Mouse (Mus musculus) cerebellum, adult 2 months (tissue): ENCODE data around the gene Trap1. TPM values are rescaled to one million over a fixed set of nuclear protein-coding genes. Genes with fewer than 3 reads are reported as not detected.

ENCODE experiments used
- DNase-seq, 2 experiments: peaks; one replicate each; pipeline ENCODE4 v3.0.0; 2021
- H3K27ac ChIP-seq: fragments of 200-500 bp; 2 replicates; pipeline ENCODE4 v1.5.1; 2012; ENCODE audit warnings: low read length, control low read depth, inconsistent platforms; ENCODE audit not compliant: insufficient read depth
- H3K27me3 ChIP-seq: fragments of 200-500 bp; 2 replicates; pipeline ENCODE4 v1.6.1; 2012; ENCODE audit warnings: inconsistent platforms, mild to moderate bottlenecking, low read length, moderate library complexity; ENCODE audit not compliant: control insufficient read depth, insufficient read depth
- H3K4me1 ChIP-seq: fragments of 200-500 bp; 2 replicates; pipeline ENCODE4 v1.6.1; 2011; ENCODE audit warnings: low read length; ENCODE audit not compliant: control insufficient read depth, insufficient read depth
- H3K4me3 ChIP-seq: fragments of 200-500 bp; replicated peaks from 2 replicates; pipeline ENCODE3; 2011; ENCODE audit warnings: mild to moderate bottlenecking, low read depth, low read length, control low read depth; ENCODE audit not compliant: insufficient read depth
- CTCF ChIP-seq: fragments of 200-500 bp; IDR thresholded peaks from 2 replicates; pipeline ENCODE4 v1.5.1; 2011; ENCODE audit warnings: low read depth, mild to moderate bottlenecking, control low read depth, low read length, moderate library complexity, borderline replicate concordance; ENCODE audit not compliant: insufficient read depth
- POLR2A ChIP-seq: fragments of 200-500 bp; IDR thresholded peaks from 2 replicates; pipeline ENCODE4 v1.6.1; 2011; ENCODE audit warnings: low read length, control low read depth, borderline replicate concordance; ENCODE audit not compliant: insufficient read depth
- WGBS: fragments of 180-500 bp; shearing (Covaris S2); methylation state at CpG from one replicate; pipeline ENCODE4 v1.1.7; 2018; 5-methylcytosine and 5-hydroxymethylcytosine counted together
- polyA plus RNA-seq: library from polyadenylated mRNA; depleted of rRNA; stranded (reverse); fragments of >200 nt; gene quantifications from 2 replicates; pipeline ENCODE4 v1.2.3, GENCODE M21; 2012; rRNA removed

Gene Trap1
- polyA plus RNA-seq = 94.5 and 104 TPM in 2 replicates

GRCm38 (mm10) chr16:4077384-4078061 is at the start of gene Trap1:
Trap1 (minus strand) TSS chr16:4077827.
- Histone ChIP-seq H3K27ac (peak within 1 kb of the TSS; percentile 91), H3K4me1 (peaks cover 3% of the 10 kb centered on the region; the same call in 1 of the 2 replicates), H3K4me3 (peak within 1 kb of the TSS; percentile 92), H3K27me3 (no peaks in the 10 kb centered on the region)
- DNase-seq = peak; percentile 92 to 98
- under 1% methylated on average over 58 of the region's 58 CpGs for WGBS
- TF ChIP-seq CTCF (no peak), POLR2A (peak; percentile 85)

GRCm38 (mm10) chr16:4117072-4117471 is 39.4 kb upstream of the Trap1 start:
- no peak overlapping the region for H3K27ac ChIP-seq
- H3K27me3 ChIP-seq = no peaks in the 10 kb centered on the region
- 76% methylated on average over 4 of the region's 4 CpGs for WGBS
- H3K4me3 ChIP-seq = no peak overlapping the region
- DNase-seq = peak; percentile 9 to 23
- TF ChIP-seq CTCF (no peak), POLR2A (no peak)
- H3K4me1 ChIP-seq = no peaks in the 10 kb centered on the region

- TF ChIP-seq POLR2A (no peak), CTCF (no peak)
- 87% methylated on average over 2 of the region's 2 CpGs for WGBS
- Histone ChIP-seq H3K27me3 (no peaks in the 10 kb centered on the region), H3K4me1 (no peaks in the 10 kb centered on the region; the same call in 1 of the 2 replicates), H3K27ac (no peak overlapping the region), H3K4me3 (no peak overlapping the region)
- DNase-seq = no peak
Observed at GRCm38 (mm10) chr16:4100374-4100773, 22.7 kb upstream of the Trap1 start.

GRCm38 (mm10) chr16:4097521-4097920 is 19.9 kb upstream of the Trap1 start:
- 14% methylated on average over 1 of the region's 1 CpGs for WGBS
- no peak for TF ChIP-seq CTCF
- no peak for TF ChIP-seq POLR2A
- H3K4me3 ChIP-seq = no peak overlapping the region

GRCm38 (mm10) chr16:4096898-4097297 is 19.3 kb upstream of the Trap1 start:
- H3K4me3 ChIP-seq = no peak overlapping the region

More at GRCm38 (mm10) chr16:4097521-4097920, 19.9 kb upstream of the Trap1 start:
- DNase-seq = peak; percentile 28 to 54
- Histone ChIP-seq H3K27me3 (no peaks in the 10 kb centered on the region), H3K27ac (no peak overlapping the region), H3K4me1 (no peaks in the 10 kb centered on the region; the same call in 1 of the 2 replicates)

GRCm38 (mm10) chr16:4096141-4096540 is 18.5 kb upstream of the Trap1 start:
- no peak for TF ChIP-seq CTCF
- no peak for TF ChIP-seq POLR2A
- no peaks in the 10 kb centered on the region; the same call in 1 of the 2 replicates for H3K4me1 ChIP-seq
- no peak overlapping the region for H3K4me3 ChIP-seq
- WGBS = 96% methylated on average over 3 of the region's 3 CpGs
- no peak overlapping the region for H3K27ac ChIP-seq
- no peak for DNase-seq
- no peaks in the 10 kb centered on the region for H3K27me3 ChIP-seq

More at GRCm38 (mm10) chr16:4096898-4097297, 19.3 kb upstream of the Trap1 start:
- Histone ChIP-seq H3K27me3 (no peaks in the 10 kb centered on the region), H3K27ac (no peak overlapping the region), H3K4me1 (no peaks in the 10 kb centered on the region; the same call in 1 of the 2 replicates)
- DNase-seq = no peak
- TF ChIP-seq CTCF = no peak
- TF ChIP-seq POLR2A = no peak

- WGBS = 94% methylated on average over 8 of the region's 8 CpGs
- Histone ChIP-seq H3K27ac (no peak overlapping the region), H3K27me3 (no peaks in the 10 kb centered on the region), H3K4me1 (no peaks in the 10 kb centered on the region), H3K4me3 (no peak overlapping the region)
- DNase-seq = no peak
- no peak for TF ChIP-seq CTCF
- no peak for TF ChIP-seq POLR2A
Observed at GRCm38 (mm10) chr16:4087214-4087913, 9.7 kb upstream of the Trap1 start.

GRCm38 (mm10) chr16:4085851-4086387 is 8.3 kb upstream of the Trap1 start:
- DNase-seq = no peak
- no peak overlapping the region for H3K27ac ChIP-seq
- WGBS = 67% methylated on average over 9 of the region's 9 CpGs
- H3K4me1 ChIP-seq = no peaks in the 10 kb centered on the region
- TF ChIP-seq CTCF (no peak), POLR2A (no peak)
- no peak overlapping the region for H3K4me3 ChIP-seq
- H3K27me3 ChIP-seq = no peaks in the 10 kb centered on the region
